Mouse (Mus musculus) ES-Bruce4 (cell line): ENCODE data around the gene Itgb6.

Source experiments
- CTCF ChIP-seq: IDR thresholded peaks from one replicate; pipeline ENCODE4 v1.8.1; 2011; ENCODE audit warnings: low read depth, low read length
- EP300 ChIP-seq: IDR thresholded peaks from 2 replicates; pipeline ENCODE4 v1.6.1; 2011; ENCODE audit warnings: low read depth, low read length; ENCODE audit not compliant: insufficient read depth

DNA sequence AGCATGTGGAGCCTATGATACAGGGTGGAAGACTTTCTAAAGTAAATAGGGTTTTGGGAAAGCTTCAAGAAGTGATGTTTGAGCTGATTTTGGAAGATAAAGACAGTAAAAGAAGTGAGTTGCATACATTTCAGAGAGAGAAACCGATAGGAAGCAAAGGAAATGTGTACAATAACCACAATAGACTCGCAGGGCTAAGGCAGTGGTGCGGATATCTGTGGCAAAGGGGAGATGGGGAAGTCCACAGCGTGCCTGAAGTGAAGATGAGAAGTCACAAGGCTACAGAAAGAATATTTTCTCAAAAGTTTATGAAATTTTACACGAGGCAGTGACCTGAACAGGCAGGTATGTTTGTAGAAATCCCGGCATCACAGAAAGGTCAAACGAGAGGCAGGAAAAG lies 100.3 kb downstream of the Itgb6 start:
- TF ChIP-seq CTCF: no peak
- TF ChIP-seq EP300: no peak
